Mouse (Mus musculus): ENCODE measurements around the gene Foxa3.

DNA sequence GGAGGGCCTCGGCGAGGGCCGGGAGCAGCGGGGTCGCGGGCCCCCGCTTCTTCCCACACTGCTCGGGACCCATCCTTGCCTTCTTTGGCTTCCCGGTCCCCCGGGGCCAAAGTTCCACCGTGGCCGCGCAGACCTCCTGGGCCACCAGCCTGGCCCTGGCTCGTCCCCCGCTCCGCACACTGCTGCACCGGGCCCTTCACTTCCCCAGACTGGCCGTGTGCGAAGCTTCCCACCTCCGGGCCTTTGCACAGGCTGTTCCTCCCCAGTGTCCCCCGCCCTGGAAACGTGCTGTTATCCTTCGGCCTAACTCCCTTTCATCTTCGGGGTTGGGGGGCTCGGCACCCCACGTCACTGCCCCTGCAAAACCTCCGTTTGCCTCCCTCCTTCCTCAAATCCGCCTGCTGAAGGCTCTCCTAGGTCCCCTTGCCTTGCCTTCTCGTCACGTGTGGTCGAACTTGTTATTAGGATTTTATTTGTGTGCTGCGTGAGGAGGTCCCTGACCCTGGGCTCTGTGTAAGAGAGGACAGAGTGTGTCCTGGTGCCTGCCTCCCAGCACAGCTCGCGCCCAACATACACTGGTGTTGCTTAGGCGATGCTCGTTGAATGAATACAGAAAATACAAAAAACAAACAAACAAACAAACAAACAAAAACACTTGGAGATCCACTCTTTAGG lies 1.4 kb upstream of the Foxa3 start:
- TF ChIP-seq GATA1 (IDR thresholded peaks at IDR 0.05; ENCODE audit: low read length) = no peak
- TF ChIP-seq TAL1 (IDR thresholded peaks at IDR 0.05; ENCODE audit: low read length) = no peak

Measured in erythroblast, embryonic 14.5 days (primary cell).